23 mouse cellular contexts compared by ENCODE assay signal in the genomic region with DNA sequence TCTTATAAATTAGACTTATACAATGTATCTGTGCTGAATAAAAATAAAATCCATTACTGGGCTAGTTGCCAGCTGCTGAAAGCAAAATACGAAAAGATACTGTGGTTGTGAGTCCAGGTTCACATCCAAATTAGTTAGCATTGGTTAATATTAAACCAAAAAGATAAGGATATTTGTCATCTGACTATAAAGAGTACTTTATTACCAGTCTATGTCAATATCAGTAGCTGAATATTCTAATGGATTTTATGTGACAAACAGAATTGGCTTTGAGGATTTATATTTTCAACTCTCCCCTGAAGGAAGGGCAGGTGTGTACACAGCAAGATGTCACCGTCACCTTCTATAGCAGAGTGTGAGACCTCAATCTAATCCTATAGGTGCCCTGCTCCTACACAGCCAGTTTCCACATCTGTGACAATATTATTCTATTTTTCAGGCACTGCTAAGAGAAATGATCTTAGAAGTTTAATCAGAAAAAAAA.
DNase-seq lines count a peak whose midpoint lies in the region; ATAC-seq and TF ChIP-seq lines count a peak whose summit lies in the region.
"Had no signal": no experiment of that assay in that cellular context is flagged by ENCODE, and none has a peak within 500 bp of the region (broad histone marks: within the 10 kb centered on the region; RNA-seq: fewer than 3 reads in every experiment).

No protein-coding gene starts in this region.

- H3K4me1 ChIP-seq in liver, adult 2 months (ENCODE audit: control insufficient read depth, insufficient read depth, low read length), result no peaks in the 10 kb centered on the region
- no peaks in the 10 kb centered on the region for H3K4me1 ChIP-seq in liver, embryonic 12.5 days
- H3K4me1 ChIP-seq in intestine, embryonic 14.5 days (replicated peaks; ENCODE audit: control insufficient read depth, insufficient read depth, low read length), result no peaks in the 10 kb centered on the region
- H3K4me1 ChIP-seq in intestine, embryonic 16.5 days (ENCODE audit: control insufficient read depth, insufficient read depth, low read length), result no peaks in the 10 kb centered on the region
- H3K4me1 ChIP-seq: embryonic facial prominence, embryonic 13.5 days; embryonic facial prominence, embryonic 15.5 days; forebrain, embryonic 12.5 days had no signal

- H3K27ac ChIP-seq in liver, adult 2 months (replicated peaks; ENCODE audit: insufficient read depth, low read depth, low read length), result no peak overlapping the region
- no peak overlapping the region for H3K27ac ChIP-seq in liver, embryonic 12.5 days
- no peak overlapping the region for H3K27ac ChIP-seq in intestine, embryonic 14.5 days (ENCODE audit: low read depth)
- no peak overlapping the region for H3K27ac ChIP-seq in intestine, embryonic 16.5 days (ENCODE audit: low read length)
- H3K27ac ChIP-seq: embryonic facial prominence, embryonic 13.5 days; embryonic facial prominence, embryonic 15.5 days; forebrain, embryonic 10.5 days; forebrain, embryonic 12.5 days had no signal

- no peak overlapping the region for H3K4me2 ChIP-seq in liver, embryonic 12.5 days
- H3K4me2 ChIP-seq in intestine, embryonic 14.5 days (ENCODE audit: low read length), result no peak overlapping the region
- H3K4me2 ChIP-seq in intestine, embryonic 16.5 days (ENCODE audit: low read depth, low read length), result no peak overlapping the region
- H3K4me2 ChIP-seq: embryonic facial prominence, embryonic 13.5 days; embryonic facial prominence, embryonic 15.5 days; forebrain, embryonic 12.5 days had no signal

- DNase-seq in liver, adult 2 months (ENCODE audit: extremely low read depth, low read depth, low spot score), result peak; percentile 16
- DNase-seq in intestine, embryonic 14.5 days (ENCODE audit: low spot score), result no peak
- no peak for DNase-seq in B cell, adult 2 months
- DNase-seq in frontal cortex, postnatal 14 days (ENCODE audit: low spot score in 2 of 2), result no peak
- DNase-seq: adrenal gland, adult 2 months; adrenal gland, postnatal 10 days; adrenal gland, postnatal 25 days; cerebellum, adult 11 months; cerebellum, adult 18-20 months; cerebellum, adult 8-10 months; cerebellum, adult 9-11 months; cerebellum, postnatal 14 days; cerebellum, postnatal 36 days; embryo, embryonic 11 days; forebrain, postnatal 0 days had no signal

- H3K36me3 ChIP-seq in liver, adult 2 months (ENCODE audit: control insufficient read depth, insufficient read depth, low read length), result no peaks in the 10 kb centered on the region
- no peaks in the 10 kb centered on the region for H3K36me3 ChIP-seq in liver, embryonic 12.5 days
- no peaks in the 10 kb centered on the region for H3K36me3 ChIP-seq in intestine, embryonic 14.5 days (ENCODE audit: control insufficient read depth, insufficient read depth, low read length)
- H3K36me3 ChIP-seq in intestine, embryonic 16.5 days (ENCODE audit: control insufficient read depth, insufficient read depth, low read length), result no peaks in the 10 kb centered on the region
- H3K36me3 ChIP-seq: embryonic facial prominence, embryonic 13.5 days; embryonic facial prominence, embryonic 15.5 days; forebrain, embryonic 10.5 days; forebrain, embryonic 12.5 days had no signal

- WGBS in liver, adult 2 months, result 38% methylated on average over 2 of the region's 2 CpGs
- WGBS in liver, embryonic 12.5 days (ENCODE audit: insufficient replicate concordance), result 64% methylated on average over 2 of the region's 2 CpGs
- 75% methylated on average over 2 of the region's 2 CpGs for WGBS in intestine, embryonic 14.5 days
- 59% methylated on average over 2 of the region's 2 CpGs for WGBS in intestine, embryonic 16.5 days

- TF ChIP-seq CTCF in liver, adult 2 months (IDR thresholded peaks at IDR 0.05; ENCODE audit: low read depth, low read length), result no peak

- H3K27me3 ChIP-seq in liver, adult 2 months (ENCODE audit: control insufficient read depth, insufficient read depth, low read length), result peaks cover 2% of the 10 kb centered on the region; the same call in 1 of the 2 replicates
- no peaks in the 10 kb centered on the region for H3K27me3 ChIP-seq in liver, embryonic 12.5 days (replicated peaks)
- H3K27me3 ChIP-seq in intestine, embryonic 14.5 days (replicated peaks; ENCODE audit: control insufficient read depth, insufficient read depth, low read length), result no peaks in the 10 kb centered on the region
- H3K27me3 ChIP-seq in intestine, embryonic 16.5 days (replicated peaks; ENCODE audit: control insufficient read depth, insufficient read depth, low read length), result no peaks in the 10 kb centered on the region
- H3K27me3 ChIP-seq: embryonic facial prominence, embryonic 13.5 days; embryonic facial prominence, embryonic 15.5 days; forebrain, embryonic 12.5 days had no signal

- H3K9me3 ChIP-seq in liver, embryonic 12.5 days (replicated peaks), result no peaks in the 10 kb centered on the region
- no peaks in the 10 kb centered on the region for H3K9me3 ChIP-seq in intestine, embryonic 14.5 days (ENCODE audit: control insufficient read depth, low read length)
- H3K9me3 ChIP-seq in intestine, embryonic 16.5 days (ENCODE audit: control insufficient read depth, low read length), result no peaks in the 10 kb centered on the region
- H3K9me3 ChIP-seq: embryonic facial prominence, embryonic 13.5 days; embryonic facial prominence, embryonic 15.5 days; forebrain, embryonic 10.5 days; forebrain, embryonic 12.5 days had no signal

- no peak for ATAC-seq in liver, embryonic 12.5 days
- ATAC-seq in intestine, embryonic 14.5 days (replicated peaks; ENCODE audit: low FRiP score, low TSS enrichment, low read depth), result peak; percentile 89
- peak; percentile 92 for ATAC-seq in intestine, embryonic 16.5 days
- ATAC-seq: forebrain, embryonic 14.5 days; forebrain, postnatal 0 days had no signal

- TF ChIP-seq POLR2A in liver, adult 2 months (IDR thresholded peaks at IDR 0.05; ENCODE audit: extremely low read depth, insufficient read depth, low read length), result no peak

- H3K4me3 ChIP-seq in liver, adult 2 months (ENCODE audit: insufficient read depth, low read depth, low read length), result no peak overlapping the region
- H3K4me3 ChIP-seq in liver, embryonic 12.5 days, result no peak overlapping the region
- H3K4me3 ChIP-seq in intestine, embryonic 14.5 days (ENCODE audit: low read depth, low read length), result no peak overlapping the region
- H3K4me3 ChIP-seq in intestine, embryonic 16.5 days (ENCODE audit: low read length), result no peak overlapping the region
- H3K4me3 ChIP-seq: embryonic facial prominence, embryonic 13.5 days; embryonic facial prominence, embryonic 15.5 days; erythroblast, embryonic 14.5 days; forebrain, embryonic 10.5 days; forebrain, embryonic 12.5 days had no signal

- H3K79me2 ChIP-seq in liver, adult 2 months (ENCODE audit: control insufficient read depth, insufficient read depth, low read length), result no peaks in the 10 kb centered on the region

- no peak overlapping the region for H3K9ac ChIP-seq in liver, adult 2 months (ENCODE audit: low read depth, low read length)
- no peak overlapping the region for H3K9ac ChIP-seq in liver, embryonic 12.5 days
- H3K9ac ChIP-seq in intestine, embryonic 14.5 days (ENCODE audit: low read length), result no peak overlapping the region
- no peak overlapping the region for H3K9ac ChIP-seq in intestine, embryonic 16.5 days (ENCODE audit: low read depth, low read length)
- H3K9ac ChIP-seq: embryonic facial prominence, embryonic 13.5 days; embryonic facial prominence, embryonic 15.5 days; forebrain, embryonic 12.5 days; forebrain, postnatal 0 days had no signal
